27 mouse cellular contexts compared by ENCODE assay signal in genomic region chr1:60503456-60503855, GRCm38 (mm10).
A peak's percentile ranks its signal among the peaks of the same experiment; 100 is the strongest.
DNase-seq lines count a peak whose midpoint lies in the region; ATAC-seq lines count a peak whose summit lies in the region.
"Had no signal": no experiment of that assay in that cellular context is flagged by ENCODE, and none has a peak within 500 bp of the region (broad histone marks: within the 10 kb centered on the region; RNA-seq: fewer than 3 reads in every experiment).

No protein-coding gene starts in this region.

- no peaks in the 10 kb centered on the region for H3K9me3 ChIP-seq in kidney, embryonic 15.5 days (replicated peaks)
- H3K9me3 ChIP-seq: embryonic facial prominence, embryonic 13.5 days; forebrain, embryonic 10.5 days; forebrain, embryonic 15.5 days; heart, embryonic 10.5 days; liver, embryonic 12.5 days; midbrain, embryonic 13.5 days; neural tube, embryonic 15.5 days had no signal

- WGBS in kidney, embryonic 15.5 days, result 72% methylated on average over 5 of the region's 5 CpGs

- ATAC-seq in CD4-positive, CD25-positive, alpha-beta regulatory T cell, adult 4 months, result no peak
- no peak for ATAC-seq in kidney, embryonic 15.5 days (replicated peaks; ENCODE audit: low FRiP score)
- ATAC-seq: forebrain, embryonic 15.5 days; liver, embryonic 12.5 days; liver, postnatal 0 days; midbrain, embryonic 13.5 days; Patski had no signal

- H3K4me2 ChIP-seq in kidney, embryonic 15.5 days, result no peak overlapping the region
- H3K4me2 ChIP-seq: embryonic facial prominence, embryonic 13.5 days; forebrain, embryonic 15.5 days; hindbrain, embryonic 14.5 days; liver, embryonic 12.5 days; midbrain, embryonic 13.5 days; neural tube, embryonic 15.5 days had no signal

- peaks cover 39% of the 10 kb centered on the region for H3K36me3 ChIP-seq in kidney, embryonic 15.5 days

- no peak overlapping the region for H3K4me3 ChIP-seq in kidney, embryonic 15.5 days (replicated peaks)
- H3K4me3 ChIP-seq: embryonic facial prominence, embryonic 13.5 days; forebrain, embryonic 10.5 days; forebrain, embryonic 15.5 days; heart, embryonic 10.5 days; liver, embryonic 12.5 days; midbrain, embryonic 13.5 days; neural tube, embryonic 15.5 days had no signal

- DNase-seq in CD4-positive, CD25-positive, alpha-beta regulatory T cell, adult 2 months (ENCODE audit: low read depth, low spot score), result peak; percentile 16
- DNase-seq in kidney, postnatal 14 days, result no peak
- peak; percentile 15 for DNase-seq in thymus, postnatal 14 days
- DNase-seq in thymus, adult 18-20 months, result no peak
- peak; percentile 7 for DNase-seq in thymus, postnatal 25 days
- no peak for DNase-seq in ovary, postnatal 10 days (ENCODE audit: low spot score)
- DNase-seq: adrenal gland, postnatal 10 days; cerebellum, adult 9-10 months; gastrocnemius, postnatal 10 days; kidney, adult 18-20 months; layer of hippocampus, postnatal 36 days; left cerebral cortex, postnatal 4 days; liver, postnatal 0 days; lung, postnatal 36 days; right cerebral cortex, postnatal 25 days; spleen, adult 18-20 months had no signal

- no peaks in the 10 kb centered on the region for H3K4me1 ChIP-seq in kidney, embryonic 15.5 days
- H3K4me1 ChIP-seq: embryonic facial prominence, embryonic 13.5 days; forebrain, embryonic 10.5 days; forebrain, embryonic 15.5 days; heart, embryonic 10.5 days; liver, embryonic 12.5 days; midbrain, embryonic 13.5 days; neural tube, embryonic 15.5 days had no signal

- H3K27ac ChIP-seq in kidney, embryonic 15.5 days, result 0 out of 2 replicates have a peak overlapping the region, but pooled peaks have one; percentile 32
- H3K27ac ChIP-seq: embryonic facial prominence, embryonic 13.5 days; forebrain, embryonic 10.5 days; forebrain, embryonic 15.5 days; heart, embryonic 10.5 days; hindbrain, embryonic 14.5 days; liver, embryonic 12.5 days; midbrain, embryonic 13.5 days; neural tube, embryonic 15.5 days had no signal

- no peak overlapping the region for H3K9ac ChIP-seq in kidney, embryonic 15.5 days
- H3K9ac ChIP-seq: embryonic facial prominence, embryonic 13.5 days; forebrain, embryonic 15.5 days; hindbrain, embryonic 14.5 days; liver, embryonic 12.5 days; liver, postnatal 0 days; midbrain, embryonic 13.5 days; neural tube, embryonic 15.5 days had no signal

- no peaks in the 10 kb centered on the region for H3K27me3 ChIP-seq in kidney, embryonic 15.5 days
- H3K27me3 ChIP-seq: embryonic facial prominence, embryonic 13.5 days; forebrain, embryonic 15.5 days; liver, embryonic 12.5 days; midbrain, embryonic 13.5 days; neural tube, embryonic 15.5 days; Patski had no signal

Comparison
In these comparisons a context has a peak if more than half of its experiments do, and no peak if none do; other contexts are left out.
1. DNase-seq: peak in CD4-positive, CD25-positive, alpha-beta regulatory T cell, adult 2 months (single experiment), thymus, postnatal 14 days (single experiment) and thymus, postnatal 25 days (single experiment); none in kidney, postnatal 14 days (single experiment), thymus, adult 18-20 months (0 of 2) and ovary, postnatal 10 days (single experiment).